Mouse (Mus musculus): ENCODE measurements around the gene Hcfc1r1. TPM values are rescaled to one million over a fixed set of nuclear protein-coding genes. Genes with fewer than 3 reads are reported as not detected.

Gene Hcfc1r1
- polyA plus RNA-seq, 1 experiment, result 199 TPM

- peak; percentile 18 for TF ChIP-seq POLR2AphosphoS2 (IDR thresholded peaks at IDR 0.05; ENCODE audit: insufficient read length, low read depth)
- TF ChIP-seq SRF (IDR thresholded peaks at IDR 0.05; ENCODE audit: control insufficient read depth, insufficient read length, low read depth), result no peak
- Histone ChIP-seq H3K27me3 (ENCODE audit: control insufficient read depth, insufficient read depth, insufficient read length) (no peaks in the 10 kb centered on the region), H3K4me2 (ENCODE audit: low read depth) (no peak overlapping the region)
Observed at GRCm38 (mm10) chr17:23671519-23671918, 1.9 kb upstream of the Hcfc1r1 start.

GRCm38 (mm10) chr17:23672761-23673160, 635 bp upstream of the Hcfc1r1 start:
- TF ChIP-seq POLR2AphosphoS2 (IDR thresholded peaks at IDR 0.05; ENCODE audit: insufficient read length, low read depth) (no peak), MYOG (IDR thresholded peaks at IDR 0.05; ENCODE audit: control insufficient read depth in 1 of 3, insufficient read depth in 1 of 3, insufficient read length in 2 of 3, low read depth in 2 of 3) (no peak), TCF3 (IDR thresholded peaks at IDR 0.05; ENCODE audit: insufficient read length, low read depth) (no peak), REST (IDR thresholded peaks at IDR 0.05; ENCODE audit: insufficient read depth, insufficient read length) (no peak)
- Histone ChIP-seq H3K4me2 (ENCODE audit: low read depth) (peak overlapping the region; percentile 99), H3K36me3 (ENCODE audit: control insufficient read depth, insufficient read depth) (peaks cover 14% of the 10 kb centered on the region), H3K79me2 (ENCODE audit: control insufficient read depth, insufficient read depth) (peaks cover 34% of the 10 kb centered on the region), H3ac (ENCODE audit: control insufficient read depth, insufficient read length) (no peak overlapping the region), H3K4me3 (peak overlapping the region; percentile 99), H3K27me3 (ENCODE audit: control insufficient read depth, insufficient read depth, insufficient read length) (no peaks in the 10 kb centered on the region)

More at GRCm38 (mm10) chr17:23671519-23671918, 1.9 kb upstream of the Hcfc1r1 start:
- H3K4me3 ChIP-seq, result no peak overlapping the region
- peaks cover 14% of the 10 kb centered on the region for H3K36me3 ChIP-seq (ENCODE audit: control insufficient read depth, insufficient read depth)
- H3ac ChIP-seq (ENCODE audit: control insufficient read depth, insufficient read length), result no peak overlapping the region
- H3K79me2 ChIP-seq (ENCODE audit: control insufficient read depth, insufficient read depth), result peaks cover 31% of the 10 kb centered on the region

GRCm38 (mm10) chr17:23674271-23674952, 1.0 kb downstream of the Hcfc1r1 start:
- H3K27me3 ChIP-seq (ENCODE audit: control insufficient read depth, insufficient read depth, insufficient read length), result no peaks in the 10 kb centered on the region
- H3K36me3 ChIP-seq (ENCODE audit: control insufficient read depth, insufficient read depth), result peaks cover 14% of the 10 kb centered on the region
- peak overlapping the region; percentile 99 for H3K4me3 ChIP-seq
- peaks cover 34% of the 10 kb centered on the region for H3K79me2 ChIP-seq (ENCODE audit: control insufficient read depth, insufficient read depth)
- H3ac ChIP-seq (ENCODE audit: control insufficient read depth, insufficient read length), result peak overlapping the region; percentile 15
- peak overlapping the region; percentile 99 for H3K4me2 ChIP-seq (ENCODE audit: low read depth)
- TF ChIP-seq TCF3 (IDR thresholded peaks at IDR 0.05; ENCODE audit: insufficient read length, low read depth), result no peak
- no peak for TF ChIP-seq USF1 (IDR thresholded peaks at IDR 0.05; ENCODE audit: low read depth)
- peak; percentile 15 for TF ChIP-seq POLR2A (IDR thresholded peaks at IDR 0.05; ENCODE audit: insufficient read length, low read depth)

GRCm38 (mm10) chr17:23675127-23675526, 1.7 kb downstream of the Hcfc1r1 start:
- Histone ChIP-seq H3K4me2 (ENCODE audit: low read depth) (peak overlapping the region; percentile 99), H3ac (ENCODE audit: control insufficient read depth, insufficient read length) (peak overlapping the region; percentile 6), H3K79me2 (ENCODE audit: control insufficient read depth, insufficient read depth) (peaks cover 34% of the 10 kb centered on the region)

GRCm38 (mm10) chr17:23675564-23676281, 2.3 kb downstream of the Hcfc1r1 start:
- TF ChIP-seq MAX (IDR thresholded peaks at IDR 0.05; ENCODE audit: low read depth) (no peak), SRF (IDR thresholded peaks at IDR 0.05; ENCODE audit: control insufficient read depth, insufficient read length, low read depth) (no peak), USF1 (IDR thresholded peaks at IDR 0.05; ENCODE audit: low read depth) (no peak), E2F4 (IDR thresholded peaks at IDR 0.05; ENCODE audit: insufficient read depth) (no peak), MYOG (IDR thresholded peaks at IDR 0.05; ENCODE audit: control insufficient read depth in 1 of 3, insufficient read depth in 1 of 3, insufficient read length in 2 of 3, low read depth in 2 of 3) (peak in 1 of 3 experiments; percentile 11), POLR2AphosphoS2 (IDR thresholded peaks at IDR 0.05; ENCODE audit: insufficient read length, low read depth) (peak; percentile 89)

More at GRCm38 (mm10) chr17:23675127-23675526, 1.7 kb downstream of the Hcfc1r1 start:
- H3K36me3 ChIP-seq (ENCODE audit: control insufficient read depth, insufficient read depth), result peaks cover 6% of the 10 kb centered on the region
- no peaks in the 10 kb centered on the region for H3K27me3 ChIP-seq (ENCODE audit: control insufficient read depth, insufficient read depth, insufficient read length)
- TF ChIP-seq E2F4 (IDR thresholded peaks at IDR 0.05; ENCODE audit: insufficient read depth), result no peak
- no peak for TF ChIP-seq MYOD1 (IDR thresholded peaks at IDR 0.05; ENCODE audit: control insufficient read depth in 1 of 3, insufficient read length in 2 of 3, low read depth in 2 of 3)
- no peak for TF ChIP-seq MAX (IDR thresholded peaks at IDR 0.05; ENCODE audit: low read depth)
- TF ChIP-seq SRF (IDR thresholded peaks at IDR 0.05; ENCODE audit: control insufficient read depth, insufficient read length, low read depth), result no peak
- no peak for TF ChIP-seq CEBPB (IDR thresholded peaks at IDR 0.05; ENCODE audit: insufficient read depth, poor library complexity, severe bottlenecking)
- TF ChIP-seq POLR2AphosphoS2 (IDR thresholded peaks at IDR 0.05; ENCODE audit: insufficient read length, low read depth), result peak; percentile 84
- TF ChIP-seq TCF12 (IDR thresholded peaks at IDR 0.05; ENCODE audit: insufficient read depth, poor library complexity, severe bottlenecking), result no peak
- TF ChIP-seq POLR2A (IDR thresholded peaks at IDR 0.05; ENCODE audit: insufficient read length, low read depth), result peak; percentile 40
- peak in 1 of 3 experiments; percentile 12 for TF ChIP-seq MYOG (IDR thresholded peaks at IDR 0.05; ENCODE audit: control insufficient read depth in 1 of 3, insufficient read depth in 1 of 3, insufficient read length in 2 of 3, low read depth in 2 of 3)
- H3K4me3 ChIP-seq, result peak overlapping the region; percentile 99

More at GRCm38 (mm10) chr17:23675564-23676281, 2.3 kb downstream of the Hcfc1r1 start:
- peak overlapping the region; percentile 99 for H3K4me3 ChIP-seq
- peak overlapping the region; percentile 72 for H3ac ChIP-seq (ENCODE audit: control insufficient read depth, insufficient read length)
- peaks cover 5% of the 10 kb centered on the region for H3K36me3 ChIP-seq (ENCODE audit: control insufficient read depth, insufficient read depth)
- peak overlapping the region; percentile 99 for H3K4me2 ChIP-seq (ENCODE audit: low read depth)
- H3K27me3 ChIP-seq (ENCODE audit: control insufficient read depth, insufficient read depth, insufficient read length), result no peaks in the 10 kb centered on the region
- H3K79me2 ChIP-seq (ENCODE audit: control insufficient read depth, insufficient read depth), result peaks cover 34% of the 10 kb centered on the region

All from myocyte (in vitro differentiated cells).